Mouse (Mus musculus) liver, postnatal 0 days (tissue): Measurements from ENCODE around the gene Adgrg6. TPM values are rescaled to one million over a fixed set of nuclear protein-coding genes. Genes with fewer than 3 reads are reported as not detected.

Experiments
- ATAC-seq: fragments of 200-750 bp; cut with Nextera tagmentation; 2 replicates; pipeline ENCODE4 v1.8.0; 2017; ENCODE audit warnings: mild to moderate bottlenecking, moderate library complexity
- DNase-seq: peaks from one replicate; pipeline ENCODE4 v3.0.0-alpha.2; 2016
- H3K27ac ChIP-seq: fragments of 300-500 bp; sonication (generic); 2 replicates; pipeline ENCODE4 v1.5.1; 2014; ENCODE audit warnings: antibody characterized with exemption, moderate library complexity, mild to moderate bottlenecking, low read depth
- H3K27me3 ChIP-seq: fragments of 300-500 bp; sonication (generic); 2 replicates; pipeline ENCODE4 v1.6.1; 2014; ENCODE audit warnings: low read length, control low read depth, mixed read lengths; ENCODE audit not compliant: insufficient read depth
- H3K36me3 ChIP-seq: fragments of 300-500 bp; sonication (generic); replicated peaks from 2 replicates; pipeline ENCODE4 v1.6.1; 2014; ENCODE audit warnings: mild to moderate bottlenecking, control low read depth, low read length, moderate library complexity, mixed read lengths; ENCODE audit not compliant: insufficient read depth
- H3K4me1 ChIP-seq: fragments of 300-500 bp; sonication (generic); 2 replicates; pipeline ENCODE4 v1.6.1; 2014; ENCODE audit warnings: antibody characterized with exemption, mild to moderate bottlenecking, control low read depth; ENCODE audit not compliant: insufficient read depth
- H3K4me2 ChIP-seq: fragments of 300-500 bp; sonication (generic); 2 replicates; pipeline ENCODE4 v1.6.1; 2014; ENCODE audit warnings: low read depth, mild to moderate bottlenecking, low read length, moderate library complexity, mixed read lengths
- H3K4me3 ChIP-seq: fragments of 300-500 bp; sonication (generic); 2 replicates; pipeline ENCODE4 v1.5.1; 2014; ENCODE audit warnings: low read depth, low read length
- H3K9ac ChIP-seq: fragments of 300-500 bp; sonication (generic); replicated peaks from 2 replicates; pipeline ENCODE4 v1.6.1; 2014; ENCODE audit warnings: mild to moderate bottlenecking, moderate library complexity
- H3K9me3 ChIP-seq: fragments of 300-500 bp; sonication (generic); 2 replicates; pipeline ENCODE4 v1.6.1; 2016; ENCODE audit warnings: mild to moderate bottlenecking, control low read depth, low read length, mixed read lengths
- CTCF ChIP-seq: sonication (generic); IDR thresholded peaks from 2 replicates; pipeline ENCODE4 v1.5.1; 2016; ENCODE audit warnings: antibody characterized with exemption, low read depth
- EP300 ChIP-seq: IDR thresholded peaks from 2 replicates; pipeline ENCODE4 v1.6.1; 2016; ENCODE audit warnings: antibody characterized with exemption, low read depth, mild to moderate bottlenecking
- WGBS: fragments of 180-500 bp; shearing (Covaris S2); extraction: QIAGEN DNeasy Blood & Tissue Kit; methylation state at CpG from one replicate; pipeline ENCODE4 v1.1.7; 2014; ENCODE audit not compliant: insufficient replicate concordance; 5-methylcytosine and 5-hydroxymethylcytosine counted together
- polyA plus RNA-seq: library from polyadenylated mRNA; unstranded; fragments of >200 nt; fragmentation: Nextera tagmentation; extraction: Ambion mirVana; gene quantifications from 2 replicates; pipeline ENCODE4 v1.2.1, GENCODE M21; 2015

The Adgrg6 gene
- polyA plus RNA-seq, 1 experiment from 2014 or later: 0.39 TPM

- Histone ChIP-seq H3K4me2 (no peak overlapping the region), H3K36me3 (no peaks in the 10 kb centered on the region), H3K27me3 (no peaks in the 10 kb centered on the region), H3K4me1 (no peaks in the 10 kb centered on the region), H3K27ac (no peak overlapping the region), H3K9ac (no peak overlapping the region), H3K9me3 (no peaks in the 10 kb centered on the region), H3K4me3 (no peak overlapping the region)
- TF ChIP-seq CTCF: no peak
- no peak for TF ChIP-seq EP300
- ATAC-seq (no peak), DNase-seq (no peak)
- 92% methylated on average over 1 of the region's 1 CpGs for WGBS
Observed at GRCm38 (mm10) chr10:14530670-14531069, 14.8 kb downstream of the Adgrg6 start.

DNA sequence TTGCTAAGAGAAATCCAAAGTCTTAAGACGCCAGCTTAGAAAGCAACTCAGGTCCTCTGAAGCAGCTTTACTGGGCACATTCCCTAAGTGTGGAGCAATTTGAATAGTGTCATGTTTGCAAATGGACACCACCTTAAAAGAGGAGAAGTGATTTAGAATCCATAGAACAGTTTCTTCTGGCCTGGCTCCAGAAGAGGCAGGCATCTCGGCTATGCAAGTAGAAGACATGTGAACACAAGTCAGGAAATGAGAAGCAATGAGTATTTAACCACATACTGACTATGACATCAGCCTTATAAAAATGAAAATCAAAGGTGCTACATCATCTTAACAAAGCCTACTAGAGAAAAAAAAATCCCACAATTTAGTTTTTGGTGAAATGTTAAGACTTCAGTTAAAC, 17.7 kb downstream of the Adgrg6 start:
- no peak overlapping the region for H3K9ac ChIP-seq
- H3K9me3 ChIP-seq: no peaks in the 10 kb centered on the region
- H3K27me3 ChIP-seq: no peaks in the 10 kb centered on the region
- TF ChIP-seq EP300 (no peak), CTCF (no peak)
- H3K4me1 ChIP-seq: no peaks in the 10 kb centered on the region
- H3K4me2 ChIP-seq: no peak overlapping the region
- H3K4me3 ChIP-seq: no peak overlapping the region
- DNase-seq: no peak
- ATAC-seq: no peak
- no peaks in the 10 kb centered on the region for H3K36me3 ChIP-seq
- no peak overlapping the region for H3K27ac ChIP-seq
- 82% methylated on average over 2 of the region's 2 CpGs for WGBS

GRCm38 (mm10) chr10:14522729-14523128, 22.7 kb downstream of the Adgrg6 start:
- no peak for DNase-seq
- 82% methylated on average over 5 of the region's 5 CpGs for WGBS
- H3K9me3 ChIP-seq: no peaks in the 10 kb centered on the region
- no peaks in the 10 kb centered on the region for H3K36me3 ChIP-seq
- H3K4me1 ChIP-seq: no peaks in the 10 kb centered on the region
- no peak overlapping the region for H3K9ac ChIP-seq
- ATAC-seq: no peak
- H3K27me3 ChIP-seq: no peaks in the 10 kb centered on the region
- TF ChIP-seq EP300: no peak
- TF ChIP-seq CTCF: no peak
- no peak overlapping the region for H3K4me3 ChIP-seq
- no peak overlapping the region for H3K4me2 ChIP-seq
- no peak overlapping the region for H3K27ac ChIP-seq

- H3K9me3 ChIP-seq: no peaks in the 10 kb centered on the region
- no peak overlapping the region for H3K27ac ChIP-seq
- no peaks in the 10 kb centered on the region for H3K27me3 ChIP-seq
- DNase-seq: no peak
- H3K4me3 ChIP-seq: no peak overlapping the region
- TF ChIP-seq CTCF (no peak), EP300 (no peak)
- no peak overlapping the region for H3K9ac ChIP-seq
- no peak for ATAC-seq
- no peaks in the 10 kb centered on the region for H3K36me3 ChIP-seq
- no peaks in the 10 kb centered on the region for H3K4me1 ChIP-seq
- 67% methylated on average over 8 of the region's 8 CpGs for WGBS
- H3K4me2 ChIP-seq: no peak overlapping the region
Observed at GRCm38 (mm10) chr10:14520912-14521675, 24.4 kb downstream of the Adgrg6 start.

DNA sequence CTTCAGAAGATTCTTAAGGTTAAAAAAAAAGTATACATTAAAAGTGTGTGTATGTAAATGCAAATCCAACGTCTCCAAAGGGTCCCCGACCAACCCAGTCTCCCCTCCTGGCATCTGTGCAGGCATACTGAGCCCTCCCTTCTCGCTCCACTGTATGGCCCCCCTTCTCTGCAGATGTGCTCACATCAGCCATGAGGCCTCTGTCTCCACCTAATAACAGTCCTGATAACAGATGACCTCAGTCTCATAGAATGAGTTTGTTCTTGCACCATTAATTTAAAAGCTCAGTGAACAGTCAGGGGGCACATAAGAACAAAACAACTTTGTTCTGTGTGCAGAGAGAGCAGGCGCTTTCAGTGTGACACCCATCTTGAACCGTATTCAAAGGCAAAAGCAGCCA, 27.6 kb downstream of the Adgrg6 start:
- H3K4me1 ChIP-seq: no peaks in the 10 kb centered on the region

GRCm38 (mm10) chr10:14511904-14512663, 33.4 kb downstream of the Adgrg6 start:
- H3K4me1 ChIP-seq: no peaks in the 10 kb centered on the region
- TF ChIP-seq CTCF (no peak), EP300 (no peak)
- H3K27ac ChIP-seq: no peak overlapping the region
- WGBS: 75% methylated on average over 2 of the region's 2 CpGs
- H3K4me2 ChIP-seq: no peak overlapping the region
- no peaks in the 10 kb centered on the region for H3K27me3 ChIP-seq
- H3K9me3 ChIP-seq: no peaks in the 10 kb centered on the region
- no peak overlapping the region for H3K9ac ChIP-seq
- no peaks in the 10 kb centered on the region for H3K36me3 ChIP-seq
- H3K4me3 ChIP-seq: no peak overlapping the region
- DNase-seq (no peak), ATAC-seq (no peak)

More for the DNA sequence above, 27.6 kb downstream of the Adgrg6 start:
- H3K9me3 ChIP-seq: no peaks in the 10 kb centered on the region
- H3K27me3 ChIP-seq: no peaks in the 10 kb centered on the region
- no peak for TF ChIP-seq EP300
- no peak for TF ChIP-seq CTCF
- no peak for DNase-seq
- no peak overlapping the region for H3K9ac ChIP-seq
- no peak overlapping the region for H3K27ac ChIP-seq
- no peak for ATAC-seq
- H3K4me2 ChIP-seq: no peak overlapping the region
- no peak overlapping the region for H3K4me3 ChIP-seq
- 73% methylated on average over 5 of the region's 5 CpGs for WGBS
- no peaks in the 10 kb centered on the region for H3K36me3 ChIP-seq
